Mouse (Mus musculus) cerebellum, adult 2 months (tissue): ENCODE measurements around the gene Sdhc.

Source experiments
- CTCF ChIP-seq: fragments of 200-500 bp; IDR thresholded peaks from 2 replicates; pipeline ENCODE4 v1.5.1; 2011; ENCODE audit warnings: low read depth, mild to moderate bottlenecking, control low read depth, low read length, moderate library complexity, borderline replicate concordance; ENCODE audit not compliant: insufficient read depth
- POLR2A ChIP-seq: fragments of 200-500 bp; IDR thresholded peaks from 2 replicates; pipeline ENCODE4 v1.6.1; 2011; ENCODE audit warnings: low read length, control low read depth, borderline replicate concordance; ENCODE audit not compliant: insufficient read depth

GRCm38 (mm10) chr1:171171138-171171537, 20.7 kb upstream of the Sdhc start:
- no peak for TF ChIP-seq CTCF
- TF ChIP-seq POLR2A: no peak
